Mouse (Mus musculus) heart, embryonic 11.5 days (tissue): ENCODE data around the gene Xlr4a. TPM values are rescaled to one million over a fixed set of nuclear protein-coding genes. Genes with fewer than 3 reads are reported as not detected.
A peak's percentile ranks its signal among the peaks of the same experiment; 100 is the strongest.
"Not testable (repeated sequence)": the region's sequence is repeated elsewhere in the genome, so short reads cannot be mapped to it uniquely, and the experiment has no call there.

Experiments
- ATAC-seq: fragments of 200-750 bp; cut with Nextera tagmentation; replicated peaks from 2 replicates; pipeline ENCODE4 v1.8.0; 2017; ENCODE audit warnings: moderate library complexity; ENCODE audit not compliant: insufficient number of reproducible peaks, low FRiP score, low TSS enrichment
- H3K27ac ChIP-seq: fragments of 300-500 bp; sonication (generic); 2 replicates; pipeline ENCODE4 v1.5.1; 2014; ENCODE audit warnings: mild to moderate bottlenecking, low read depth, low read length
- H3K27me3 ChIP-seq: fragments of 300-500 bp; sonication (generic); 2 replicates; pipeline ENCODE4 v1.6.1; 2014; ENCODE audit warnings: mild to moderate bottlenecking, low read length, mixed read lengths; ENCODE audit not compliant: control insufficient read depth, insufficient read depth
- H3K36me3 ChIP-seq: fragments of 300-500 bp; sonication (generic); 2 replicates; pipeline ENCODE4 v1.6.1; 2014; ENCODE audit warnings: mild to moderate bottlenecking, low read length, moderate library complexity, mixed read lengths; ENCODE audit not compliant: control insufficient read depth, insufficient read depth
- H3K4me1 ChIP-seq: fragments of 300-500 bp; sonication (generic); 2 replicates; pipeline ENCODE4 v1.6.1; 2014; ENCODE audit warnings: low read length; ENCODE audit not compliant: control insufficient read depth, insufficient read depth
- H3K4me2 ChIP-seq: fragments of 300-500 bp; sonication (generic); 2 replicates; pipeline ENCODE4 v1.6.1; 2014; ENCODE audit warnings: mild to moderate bottlenecking, moderate library complexity
- H3K4me3 ChIP-seq: fragments of 300-500 bp; sonication (generic); 2 replicates; pipeline ENCODE4 v1.5.1; 2014; ENCODE audit warnings: low read depth, low read length
- H3K9ac ChIP-seq: fragments of 300-500 bp; sonication (generic); 2 replicates; pipeline ENCODE4 v1.6.1; 2014; ENCODE audit warnings: mild to moderate bottlenecking, low read depth, low read length, moderate library complexity
- H3K9me3 ChIP-seq: fragments of 300-500 bp; sonication (generic); replicated peaks from 2 replicates; pipeline ENCODE4 v1.6.1; 2016; ENCODE audit warnings: low read length; ENCODE audit not compliant: control insufficient read depth
- WGBS: fragments of 180-500 bp; shearing (Covaris S2); extraction: QIAGEN DNeasy Blood & Tissue Kit; methylation state at CpG from one replicate; pipeline ENCODE4 v1.1.7; 2014; ENCODE audit not compliant: insufficient replicate concordance; 5-methylcytosine and 5-hydroxymethylcytosine counted together
- polyA plus RNA-seq: library from polyadenylated mRNA; unstranded; fragments of >200 nt; fragmentation: Nextera tagmentation; extraction: Ambion mirVana; gene quantifications from 2 replicates; pipeline ENCODE4 v1.2.1, GENCODE M21; 2014

Gene Xlr4a
- polyA plus RNA-seq = 0.38 and 1.1 TPM in 2 replicates

DNA sequence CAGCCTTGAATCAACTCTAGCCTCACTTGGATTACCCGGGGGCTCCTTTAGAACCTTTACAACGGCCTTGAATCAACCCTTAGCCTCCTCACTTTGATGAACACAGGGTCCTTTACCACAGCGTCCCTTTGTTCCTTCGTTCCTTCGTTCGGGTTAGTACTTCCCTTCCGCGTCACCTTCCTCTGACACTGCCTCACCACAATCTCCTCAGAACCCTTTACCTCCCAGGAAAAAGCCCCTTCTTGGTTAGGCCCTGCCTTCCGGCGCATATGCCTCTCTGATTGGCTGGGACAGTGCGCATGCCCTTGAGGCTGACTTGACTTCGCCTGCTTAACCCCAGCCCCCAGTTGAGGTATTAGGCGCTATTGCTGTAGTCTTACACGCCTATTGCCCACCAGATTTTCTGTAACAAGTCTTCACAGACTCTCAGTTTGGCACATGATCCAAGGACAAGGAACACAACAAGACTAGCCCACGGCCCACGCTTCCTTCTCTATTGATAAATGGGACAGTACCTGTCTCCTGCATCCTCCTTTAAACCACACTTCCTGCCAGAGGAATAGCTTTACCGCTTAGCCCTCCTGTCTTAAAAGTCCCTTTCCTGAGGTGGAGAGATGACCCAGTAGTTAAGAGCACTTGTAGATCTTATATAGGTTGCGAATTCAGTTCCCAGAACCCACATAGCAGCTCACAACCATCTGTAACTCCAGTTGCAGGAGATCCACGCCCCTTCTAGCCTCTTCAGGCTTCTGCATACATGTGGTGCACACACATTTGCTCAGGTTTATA is at the start of gene Xlr4a:
Gene Xlr4a (minus strand): TSS at position 212 of the 789 bp plus-strand sequence.
- not testable (repeated sequence) for ATAC-seq, H3K27me3 ChIP-seq, H3K9ac ChIP-seq, H3K4me1 ChIP-seq, H3K9me3 ChIP-seq, H3K36me3 ChIP-seq, H3K4me3 ChIP-seq, H3K4me2 ChIP-seq, H3K27ac ChIP-seq
- 67% methylated on average over 19 of the region's 19 CpGs for whole genome bisulfite sequencing

DNA sequence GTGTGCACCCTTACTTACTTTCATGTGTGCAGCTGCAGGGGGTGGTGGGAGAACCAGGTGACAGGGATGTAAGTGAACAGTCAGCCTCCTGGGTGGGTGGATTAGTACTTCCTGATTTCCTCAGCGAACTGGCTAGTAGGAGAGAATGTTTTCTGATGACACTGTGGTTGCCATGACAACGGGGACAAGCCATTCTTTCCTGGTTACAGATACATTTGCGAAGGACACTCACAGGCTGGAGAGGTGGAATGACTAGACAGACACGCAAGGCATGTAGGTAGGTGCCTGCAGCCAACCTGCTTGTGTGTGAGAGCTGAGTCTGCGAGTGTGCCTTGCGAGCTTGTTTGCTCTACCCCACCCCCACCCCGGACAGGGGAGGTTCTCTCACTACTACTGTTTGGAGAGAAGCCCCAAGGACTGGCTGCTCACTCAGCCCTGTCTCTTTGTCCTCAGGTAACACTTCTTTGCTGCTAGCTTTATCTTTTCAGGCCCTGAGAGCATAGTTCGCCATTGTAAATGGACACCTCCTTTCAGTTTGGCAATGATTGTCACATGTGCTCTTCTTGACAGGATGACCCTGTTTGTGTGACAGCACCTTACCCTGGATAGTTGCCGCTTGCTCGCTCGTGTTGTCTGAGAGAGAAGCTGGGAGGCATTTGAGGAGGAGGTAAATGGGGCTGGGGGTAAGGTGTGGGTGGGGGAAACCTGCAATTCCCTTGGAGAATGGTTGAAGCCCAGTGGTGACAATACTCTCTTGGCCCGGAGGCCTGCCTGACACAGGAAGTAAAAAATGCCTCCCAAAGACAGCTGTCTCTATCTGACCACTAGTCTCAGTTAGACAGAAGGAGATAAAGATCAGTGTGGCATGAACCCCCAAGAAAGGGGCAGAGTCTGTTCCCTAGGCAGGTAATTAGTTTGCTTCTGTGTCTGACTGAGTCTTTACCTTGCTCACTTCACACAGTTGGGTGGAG is 40.9 kb upstream of the Xlr4a start:
- no CpG with 5 or more reads among the region's 12 CpGs for WGBS
- not testable (repeated sequence) for H3K27ac ChIP-seq, H3K4me3 ChIP-seq, H3K9ac ChIP-seq, H3K27me3 ChIP-seq, H3K4me1 ChIP-seq, H3K36me3 ChIP-seq, H3K4me2 ChIP-seq, ATAC-seq, H3K9me3 ChIP-seq

DNA sequence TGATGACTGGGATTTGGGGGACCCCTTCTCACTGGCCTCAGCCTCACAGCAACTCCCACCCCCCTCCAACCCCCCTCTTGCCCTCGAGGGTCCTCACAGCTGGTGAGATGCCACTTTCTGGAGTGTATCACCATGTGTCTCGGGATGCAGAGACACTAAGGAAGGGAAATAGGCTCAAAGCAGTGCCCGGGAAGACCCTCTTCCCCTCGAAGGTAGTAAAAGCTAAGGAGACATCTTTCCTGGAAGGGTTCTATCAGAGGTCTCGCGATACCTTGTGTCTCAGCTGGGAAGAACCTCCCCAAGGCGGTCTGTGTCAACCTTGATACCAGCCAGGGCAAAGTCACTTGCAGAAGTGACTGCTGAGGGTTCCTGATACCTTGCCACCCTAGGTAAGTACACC is 34.5 kb upstream of the Xlr4a start, which contains the start of gene Gm14685:
Gene Gm14685 (plus strand): TSS at position 301 of the 400 bp plus-strand sequence.
- H3K27me3 ChIP-seq, H3K36me3 ChIP-seq, H3K9me3 ChIP-seq, ATAC-seq, H3K27ac ChIP-seq, H3K4me1 ChIP-seq, H3K9ac ChIP-seq, H3K4me2 ChIP-seq, H3K4me3 ChIP-seq: not testable (repeated sequence)
- no CpG with 5 or more reads among the region's 7 CpGs for WGBS

DNA sequence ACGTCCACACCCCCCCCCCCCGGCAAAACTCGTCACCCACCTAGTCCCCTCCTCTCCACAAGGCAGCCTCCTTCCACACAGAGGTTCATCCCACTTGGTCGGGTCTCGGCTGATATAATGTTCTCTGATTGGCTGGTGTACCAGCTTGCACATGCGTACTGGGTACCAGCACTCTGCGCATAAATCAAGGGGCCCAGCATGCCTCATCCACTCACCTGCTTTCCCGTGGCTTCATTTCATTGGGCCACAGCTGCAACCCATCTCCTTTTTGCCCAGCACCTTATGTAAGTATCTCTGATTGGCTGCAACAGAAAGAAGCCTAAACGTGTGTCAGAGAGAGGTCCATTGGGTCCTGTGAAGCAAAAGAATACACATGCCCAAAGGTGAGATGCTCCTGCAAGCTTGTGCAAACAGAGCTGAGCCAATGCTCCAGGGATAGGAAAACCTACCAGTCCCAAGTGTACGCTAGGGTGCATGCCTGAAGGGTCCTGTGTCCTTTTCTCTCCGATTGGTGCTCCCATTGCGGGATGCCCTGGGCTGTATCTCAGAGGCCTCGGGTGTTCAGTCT is 14.7 kb upstream of the Xlr4a start, which contains the start of gene Xlr3a:
Gene Xlr3a (minus strand): TSS at position 155 of the 568 bp plus-strand sequence.
- H3K4me3 ChIP-seq, H3K9me3 ChIP-seq, H3K27ac ChIP-seq, H3K36me3 ChIP-seq, ATAC-seq, H3K4me2 ChIP-seq, H3K9ac ChIP-seq, H3K4me1 ChIP-seq, H3K27me3 ChIP-seq: not testable (repeated sequence)
- 68% methylated on average over 11 of the region's 13 CpGs for WGBS

DNA sequence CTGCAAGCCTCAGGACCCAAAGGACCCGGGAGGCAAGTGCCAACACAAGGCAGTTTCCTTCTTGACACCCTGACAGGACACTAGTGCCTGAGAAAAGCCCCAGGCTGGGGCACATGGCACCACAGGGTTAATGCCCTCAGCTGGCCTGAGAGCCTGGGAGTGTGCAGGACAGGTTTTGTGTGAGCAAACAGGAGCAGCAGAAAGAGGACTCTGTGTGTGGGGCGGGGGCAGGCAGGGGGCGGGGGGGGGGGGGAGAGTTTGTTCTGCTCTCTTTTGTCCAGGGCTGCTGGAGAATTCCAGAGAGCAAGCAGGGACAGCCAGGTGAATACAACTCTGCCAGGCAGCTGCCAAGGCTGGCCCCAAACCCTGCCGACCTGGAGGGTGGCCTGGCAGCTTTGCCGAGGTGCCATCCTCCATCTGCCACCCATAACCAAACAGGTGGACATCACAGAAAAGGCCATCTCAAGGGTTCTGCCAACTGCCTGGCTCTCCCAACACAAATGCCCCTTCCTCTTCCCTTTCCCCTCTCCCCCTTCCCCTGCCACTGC is 15.4 kb downstream of the Xlr4a start:
- not testable (repeated sequence) for H3K9me3 ChIP-seq, H3K27me3 ChIP-seq, H3K36me3 ChIP-seq, ATAC-seq, H3K9ac ChIP-seq, H3K27ac ChIP-seq, H3K4me3 ChIP-seq, H3K4me1 ChIP-seq, H3K4me2 ChIP-seq
- 60% methylated on average over 1 of the region's 5 CpGs for WGBS

DNA sequence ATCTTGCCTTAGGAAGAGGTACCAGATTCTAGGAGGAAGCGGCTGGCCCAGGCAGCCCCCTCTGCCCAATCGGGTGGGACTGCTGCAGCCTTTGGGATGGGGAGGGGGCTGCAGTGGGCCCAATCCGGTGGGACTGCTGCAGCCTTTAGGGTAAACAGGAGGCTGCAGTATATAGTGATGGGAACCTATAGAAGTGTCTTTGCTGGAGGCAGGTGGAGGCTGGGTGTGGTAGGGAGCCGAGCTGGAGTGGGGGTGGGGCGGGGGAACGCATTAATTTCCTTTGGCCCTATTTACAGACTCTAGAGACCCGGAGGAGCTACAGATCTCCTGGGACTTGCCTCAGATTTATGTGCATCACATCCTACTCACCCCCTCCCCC is 17.9 kb downstream of the Xlr4a start, which contains the start of gene Pnma3:
Gene Pnma3 (plus strand): TSS at position 373 of the 379 bp plus-strand sequence.
- Histone ChIP-seq H3K4me3 (peak within 1 kb of the TSS; percentile 16; the same call in 1 of the 2 replicates), H3K4me1 (0 out of 2 replicates have a peak, but pooled peaks cover 2% of the 10 kb centered on the region), H3K9me3 (no peaks in the 10 kb centered on the region), H3K27me3 (peaks cover 7% of the 10 kb centered on the region; the same call in 1 of the 2 replicates), H3K27ac (no peak within 1 kb of the TSS), H3K4me2 (peak within 1 kb of the TSS; percentile 56), H3K9ac (no peak within 1 kb of the TSS), H3K36me3 (no peaks in the 10 kb centered on the region)
- ATAC-seq = no peak
- WGBS = 39% methylated on average over 7 of the region's 7 CpGs

DNA sequence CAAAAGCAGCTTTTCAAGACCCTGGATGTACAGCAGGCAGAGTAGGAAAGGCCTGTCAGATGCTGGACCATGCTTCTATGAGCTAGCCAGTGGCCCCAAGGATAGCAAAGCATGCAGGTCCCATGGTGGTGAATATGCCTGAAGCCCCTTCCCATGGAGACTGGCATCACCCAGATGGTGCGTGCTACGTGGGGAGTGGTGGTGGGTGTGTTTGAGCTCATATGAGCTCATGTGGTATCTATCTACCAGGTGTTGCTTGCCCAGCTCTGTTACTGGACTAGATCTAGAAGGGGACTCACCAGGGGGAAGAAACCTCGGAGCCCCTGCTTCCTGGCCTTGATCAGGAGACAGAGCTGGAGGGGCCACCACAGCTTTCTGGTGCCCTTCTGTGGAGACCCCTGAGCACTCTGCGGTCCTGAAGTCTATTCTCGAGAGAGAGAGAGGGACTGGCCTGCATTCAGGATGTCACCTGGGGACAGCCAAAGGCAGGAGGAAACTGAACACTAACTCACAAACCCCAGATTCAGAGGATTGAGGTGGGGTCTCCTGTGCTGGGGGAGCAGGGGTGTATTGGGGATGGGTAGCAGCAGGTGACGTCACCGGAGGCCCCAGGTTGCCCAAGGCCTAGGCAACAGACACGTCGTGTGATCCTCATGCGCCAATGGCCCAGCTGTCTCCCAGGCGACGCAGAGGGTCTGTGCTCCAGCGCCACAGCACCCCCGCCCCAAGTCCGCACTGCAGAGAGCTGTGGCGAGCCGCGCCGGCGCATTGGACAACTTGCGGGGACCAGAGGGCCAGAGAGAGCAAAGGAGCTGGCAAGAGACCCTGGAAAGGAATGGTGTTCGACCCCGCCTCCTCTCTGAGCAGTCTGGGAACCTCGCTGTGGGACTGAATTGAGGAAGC is 18.5 kb downstream of the Xlr4a start:
- Histone ChIP-seq H3K4me2 (peak overlapping the region; percentile 56), H3K9ac (no peak overlapping the region), H3K36me3 (no peaks in the 10 kb centered on the region), H3K27me3 (peaks cover 7% of the 10 kb centered on the region; the same call in 1 of the 2 replicates), H3K27ac (no peak overlapping the region), H3K9me3 (no peaks in the 10 kb centered on the region), H3K4me3 (peak overlapping the region; percentile 16; the same call in 1 of the 2 replicates), H3K4me1 (0 out of 2 replicates have a peak, but pooled peaks cover 2% of the 10 kb centered on the region)
- WGBS = 36% methylated on average over 24 of the region's 24 CpGs
- no peak for ATAC-seq
